Mouse (Mus musculus) 3T3-L1 (cell line): ENCODE measurements at regions not wholly inside any gene's neighbourhood (a gene's known extent, or its start where the extent isn't known, plus 50 kb on each side); places are given as distances from the start of the nearest gene placed in this dataset.
A peak's percentile ranks its signal among the peaks of the same experiment; 100 is the strongest.

Experiments
- DNase-seq: peaks from one replicate; pipeline ENCODE4 v3.0.0-alpha.2; 2015; ENCODE audit warnings: low read depth, low spot score

GRCm38 (mm10) chrX:21558318-21558717 is 74.0 kb downstream of the Agtr2 start:
- no peak for DNase-seq

GRCm38 (mm10) chrX:21566669-21567068 is 82.3 kb downstream of the Agtr2 start:
- DNase-seq = peak; percentile 44

GRCm38 (mm10) chrX:21567530-21567929 is 83.2 kb downstream of the Agtr2 start:
- DNase-seq = peak; percentile 83

- peak; percentile 69 for DNase-seq
Observed at GRCm38 (mm10) chrX:21567971-21568370, 83.6 kb downstream of the Agtr2 start.

- peak; percentile 70 for DNase-seq
Observed at GRCm38 (mm10) chrX:21579945-21580344, 95.6 kb downstream of the Agtr2 start.

GRCm38 (mm10) chrX:21586030-21586429 is 101.7 kb downstream of the Agtr2 start:
- DNase-seq = no peak

- no peak for DNase-seq
Observed at GRCm38 (mm10) chrX:21589811-21590210, 105.5 kb downstream of the Agtr2 start.
